Comparison of ENCODE assay signal across 8 mouse cellular contexts in the genomic region with DNA sequence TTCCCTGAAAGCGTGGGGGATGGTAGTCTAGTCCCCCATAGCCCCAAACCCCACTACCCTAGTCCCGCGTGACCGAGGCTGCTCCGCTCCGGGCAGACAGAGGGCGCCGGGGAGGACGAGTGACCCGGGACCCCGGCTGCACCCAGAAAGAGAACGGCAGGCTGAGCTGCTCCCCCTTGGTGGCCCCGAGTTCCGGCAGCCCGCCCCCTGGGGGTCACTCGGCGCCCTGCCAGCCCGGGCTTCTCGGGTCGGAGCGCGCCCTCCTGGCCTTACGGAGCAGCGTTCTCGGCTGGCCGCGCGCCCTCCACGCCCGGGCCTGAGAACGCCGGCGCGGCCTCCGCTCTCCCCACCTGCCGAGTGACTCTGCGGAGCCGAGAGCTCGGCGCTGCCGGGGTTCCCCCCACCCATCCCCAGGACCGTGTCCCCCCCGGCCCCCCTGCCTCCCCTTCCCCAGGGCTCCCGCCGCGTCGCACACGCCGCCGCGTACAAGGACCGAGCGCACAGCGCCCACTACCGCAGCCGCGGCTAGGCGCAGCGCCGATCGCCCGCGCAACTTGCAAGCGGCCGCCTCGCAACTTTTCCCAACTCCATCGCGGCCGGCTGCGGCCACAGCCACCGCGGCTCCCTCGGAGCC. TPM values are rescaled to one million over a fixed set of nuclear protein-coding genes. Genes with fewer than 3 reads are reported as not detected.
DNase-seq lines count a peak whose midpoint lies in the region; ATAC-seq and TF ChIP-seq lines count a peak whose summit lies in the region.

No protein-coding gene starts in this region.

- peak overlapping the region; percentile 49 for H3K9ac ChIP-seq in intestine, embryonic 14.5 days (ENCODE audit: low read length)
- no peak overlapping the region for H3K9ac ChIP-seq in liver, embryonic 15.5 days
- peak overlapping the region; percentile 61 for H3K9ac ChIP-seq in neural tube, embryonic 12.5 days

- peak overlapping the region; percentile 44 for H3K4me3 ChIP-seq in left cerebral cortex, adult 2 months
- peak overlapping the region; percentile 40 for H3K4me3 ChIP-seq in intestine, embryonic 14.5 days (ENCODE audit: low read depth, low read length)
- peak overlapping the region; percentile 50 for H3K4me3 ChIP-seq in liver, embryonic 15.5 days (replicated peaks)
- peak overlapping the region; percentile 59 for H3K4me3 ChIP-seq in neural tube, embryonic 12.5 days

- ATAC-seq in intestine, embryonic 14.5 days (replicated peaks; ENCODE audit: low FRiP score, low TSS enrichment, low read depth), result peak; percentile 80
- peak; percentile 51 for ATAC-seq in liver, embryonic 15.5 days (ENCODE audit: insufficient read depth)
- peak; percentile 76 for ATAC-seq in neural tube, embryonic 12.5 days (ENCODE audit: low FRiP score, low read depth)

- peaks cover 12% of the 10 kb centered on the region for H3K4me1 ChIP-seq in intestine, embryonic 14.5 days (replicated peaks; ENCODE audit: control insufficient read depth, insufficient read depth, low read length)
- H3K4me1 ChIP-seq in liver, embryonic 15.5 days (replicated peaks), result peaks cover 9% of the 10 kb centered on the region
- peaks cover 28% of the 10 kb centered on the region for H3K4me1 ChIP-seq in neural tube, embryonic 12.5 days

- intact Hi-C loops in left cerebral cortex, adult 2 months (cut with DNase I), result loop anchor here (5.0 kb wide), 1 partner anchor 291 kb away; no protein-coding TSS in a partner anchor

- H3K27me3 ChIP-seq in intestine, embryonic 14.5 days (replicated peaks; ENCODE audit: control insufficient read depth, insufficient read depth, low read length), result peaks cover 91% of the 10 kb centered on the region
- H3K27me3 ChIP-seq in liver, embryonic 15.5 days, result peaks cover 97% of the 10 kb centered on the region
- H3K27me3 ChIP-seq in neural tube, embryonic 12.5 days (replicated peaks), result peaks cover 78% of the 10 kb centered on the region

- peak overlapping the region; percentile 47; the same call in 1 of the 2 replicates for H3K27ac ChIP-seq in left cerebral cortex, adult 2 months
- H3K27ac ChIP-seq in intestine, embryonic 14.5 days (ENCODE audit: low read depth), result peak overlapping the region; percentile 43
- no peak overlapping the region for H3K27ac ChIP-seq in liver, embryonic 15.5 days (replicated peaks)
- peak overlapping the region; percentile 37; the same call in 1 of the 2 replicates for H3K27ac ChIP-seq in neural tube, embryonic 12.5 days

- DNase-seq in left cerebral cortex, adult 2 months (ENCODE audit: extremely low spot score in 1 of 2, low spot score in 2 of 2), result peak in 1 of 2 experiments; percentile 23
- DNase-seq in left cerebral cortex, adult 11 months (ENCODE audit: low spot score), result no peak
- DNase-seq in cerebellum, postnatal 25 days, result peak; percentile 38 to 57
- peak; percentile 69 to 76 for DNase-seq in gastrocnemius, postnatal 4 days (ENCODE audit: low spot score in 2 of 2)
- DNase-seq in intestine, embryonic 14.5 days (ENCODE audit: low spot score), result peak; percentile 85
- peak; percentile 72 to 80 for DNase-seq in urinary bladder, postnatal 36 days (ENCODE audit: low spot score in 2 of 2)

- no peaks in the 10 kb centered on the region for H3K9me3 ChIP-seq in intestine, embryonic 14.5 days (ENCODE audit: control insufficient read depth, low read length)
- no peaks in the 10 kb centered on the region for H3K9me3 ChIP-seq in liver, embryonic 15.5 days (replicated peaks)
- H3K9me3 ChIP-seq in neural tube, embryonic 12.5 days, result no peaks in the 10 kb centered on the region

- no peaks in the 10 kb centered on the region for H3K36me3 ChIP-seq in intestine, embryonic 14.5 days (ENCODE audit: control insufficient read depth, insufficient read depth, low read length)
- no peaks in the 10 kb centered on the region for H3K36me3 ChIP-seq in liver, embryonic 15.5 days (replicated peaks)
- H3K36me3 ChIP-seq in neural tube, embryonic 12.5 days, result no peaks in the 10 kb centered on the region

- TF ChIP-seq CTCF in left cerebral cortex, adult 2 months (IDR thresholded peaks at IDR 0.05), result peak; percentile 38

- H3K4me2 ChIP-seq in intestine, embryonic 14.5 days (ENCODE audit: low read length), result peak overlapping the region; percentile 64
- H3K4me2 ChIP-seq in liver, embryonic 15.5 days, result peak overlapping the region; percentile 68
- H3K4me2 ChIP-seq in neural tube, embryonic 12.5 days (replicated peaks), result peak overlapping the region; percentile 89

- WGBS in intestine, embryonic 14.5 days, result under 1% methylated on average over 54 of the region's 73 CpGs
- under 1% methylated on average over 72 of the region's 73 CpGs for WGBS in liver, embryonic 15.5 days (ENCODE audit: insufficient replicate concordance)
- WGBS in neural tube, embryonic 12.5 days, result under 1% methylated on average over 73 of the region's 73 CpGs

RNA-seq across cellular contexts. Expression of a gene that starts 39.4 kb away (rescaled TPM):
- 1 to 10 TPM; 2.1 to 4.1 TPM for total RNA-seq in left cerebral cortex, adult 2 months (2021)
- 10 to 100 TPM; 15.6 to 18.0 TPM for total RNA-seq in gastrocnemius, postnatal 4 days (2021)
- polyA plus RNA-seq in intestine, embryonic 14.5 days (2014; fragmentation: Nextera tagmentation; extraction: Ambion mirVana), result 15.2 and 17.6 TPM in 2 replicates
- polyA plus RNA-seq in liver, embryonic 15.5 days (2015; fragmentation: Nextera tagmentation; extraction: Ambion mirVana), result 0.79 and 1.0 TPM in 2 replicates
- polyA plus RNA-seq in neural tube, embryonic 12.5 days (2016; fragmentation: Nextera tagmentation; extraction: Ambion mirVana), result 16.1 and 18.4 TPM in 2 replicates
